Comparison of ENCODE assay signal across 18 mouse cellular contexts in the genomic region with DNA sequence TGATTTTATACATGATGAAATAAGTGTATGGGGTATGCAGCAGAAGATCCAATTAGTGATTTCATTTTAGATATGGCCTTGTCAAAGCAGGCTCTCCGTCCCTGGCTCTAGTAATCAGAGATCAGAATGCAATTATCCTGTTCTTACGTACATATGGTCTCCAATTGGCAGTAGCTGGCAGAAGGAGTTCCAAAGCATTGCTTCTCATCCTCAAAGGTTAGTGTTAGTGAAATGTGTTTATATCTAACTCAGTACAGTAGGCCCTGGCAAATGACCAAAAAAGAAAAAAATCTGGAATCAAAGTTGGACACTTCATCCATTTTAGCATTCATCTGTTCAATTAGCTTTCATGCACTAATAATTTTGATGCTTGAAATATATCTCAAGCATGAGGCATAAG.
A peak's percentile ranks its signal among the peaks of the same experiment; 100 is the strongest.
DNase-seq lines count a peak whose midpoint lies in the region; ATAC-seq and TF ChIP-seq lines count a peak whose summit lies in the region.
"Had no signal": no experiment of that assay in that cellular context is flagged by ENCODE, and none has a peak within 500 bp of the region (broad histone marks: within the 10 kb centered on the region; RNA-seq: fewer than 3 reads in every experiment).

No protein-coding gene starts in this region.

- no peak overlapping the region for H3K9ac ChIP-seq in embryonic facial prominence, embryonic 11.5 days (replicated peaks; ENCODE audit: low read length)
- H3K9ac ChIP-seq in hindbrain, postnatal 0 days (replicated peaks; ENCODE audit: low read length) = no peak overlapping the region
- H3K9ac ChIP-seq: heart, embryonic 13.5 days; hindbrain, embryonic 12.5 days had no signal

- peak; percentile 0 for DNase-seq in embryonic facial prominence, embryonic 11.5 days (ENCODE audit: low spot score)
- no peak for DNase-seq in embryonic facial prominence, embryonic 10.5 days (ENCODE audit: low spot score)
- DNase-seq in hindbrain, postnatal 0 days (ENCODE audit: low spot score) = peak; percentile 37
- DNase-seq in hindbrain, embryonic 10.5 days (ENCODE audit: low spot score) = no peak
- DNase-seq in retina, postnatal 1 day = peak; percentile 1
- no peak for DNase-seq in retina, embryonic 14.5 days (ENCODE audit: low spot score)
- DNase-seq in layer of hippocampus, postnatal 25 days (ENCODE audit: extremely low spot score in 1 of 2, low spot score in 1 of 2) = no peak
- DNase-seq: adrenal gland, postnatal 14 days; gastrocnemius, postnatal 36 days; heart, adult 11 months; heart, postnatal 36 days; kidney, adult 11 months had no signal

- 54% methylated on average over 2 of the region's 2 CpGs for WGBS in embryonic facial prominence, embryonic 11.5 days
- WGBS in embryonic facial prominence, embryonic 10.5 days = 64% methylated on average over 2 of the region's 2 CpGs
- 59% methylated on average over 2 of the region's 2 CpGs for WGBS in hindbrain, postnatal 0 days
- 88% methylated on average over 2 of the region's 2 CpGs for WGBS in hindbrain, embryonic 10.5 days

- H3K4me2 ChIP-seq in embryonic facial prominence, embryonic 11.5 days (ENCODE audit: low read depth, low read length) = no peak overlapping the region
- H3K4me2 ChIP-seq in hindbrain, postnatal 0 days (ENCODE audit: low read depth, low read length) = no peak overlapping the region
- H3K4me2 ChIP-seq: heart, embryonic 13.5 days; hindbrain, embryonic 12.5 days had no signal

- no peak overlapping the region for H3K27ac ChIP-seq in embryonic facial prominence, embryonic 11.5 days (replicated peaks; ENCODE audit: low read depth, low read length)
- no peak overlapping the region for H3K27ac ChIP-seq in embryonic facial prominence, embryonic 10.5 days (replicated peaks)
- no peak overlapping the region for H3K27ac ChIP-seq in hindbrain, postnatal 0 days
- H3K27ac ChIP-seq in hindbrain, embryonic 10.5 days = no peak overlapping the region
- H3K27ac ChIP-seq: heart, embryonic 13.5 days; hindbrain, embryonic 12.5 days had no signal

- H3K36me3 ChIP-seq in embryonic facial prominence, embryonic 11.5 days (replicated peaks; ENCODE audit: control insufficient read depth, insufficient read depth, low read depth, low read length) = no peaks in the 10 kb centered on the region
- no peaks in the 10 kb centered on the region for H3K36me3 ChIP-seq in embryonic facial prominence, embryonic 10.5 days (replicated peaks)
- H3K36me3 ChIP-seq in hindbrain, postnatal 0 days (ENCODE audit: insufficient read depth, low read length) = no peaks in the 10 kb centered on the region
- no peaks in the 10 kb centered on the region for H3K36me3 ChIP-seq in hindbrain, embryonic 10.5 days
- H3K36me3 ChIP-seq: heart, embryonic 13.5 days; hindbrain, embryonic 12.5 days had no signal

- ATAC-seq in embryonic facial prominence, embryonic 11.5 days (replicated peaks; ENCODE audit: insufficient number of reproducible peaks, low FRiP score, low TSS enrichment, low read depth) = no peak
- no peak for ATAC-seq in hindbrain, postnatal 0 days
- ATAC-seq in frontal cortex, adult (ENCODE audit: low TSS enrichment) = no peak
- ATAC-seq: activated CD4-positive, CD25-positive, alpha-beta regulatory T cell, adult 4 months; hindbrain, embryonic 16.5 days; Patski had no signal

- H3K4me1 ChIP-seq in embryonic facial prominence, embryonic 11.5 days (ENCODE audit: control insufficient read depth, insufficient read depth, low read length) = no peaks in the 10 kb centered on the region
- no peaks in the 10 kb centered on the region for H3K4me1 ChIP-seq in embryonic facial prominence, embryonic 10.5 days
- no peaks in the 10 kb centered on the region for H3K4me1 ChIP-seq in hindbrain, postnatal 0 days (ENCODE audit: insufficient read depth, low read length)
- H3K4me1 ChIP-seq in hindbrain, embryonic 10.5 days (replicated peaks) = no peaks in the 10 kb centered on the region
- H3K4me1 ChIP-seq: heart, embryonic 13.5 days; hindbrain, embryonic 12.5 days had no signal

- no peaks in the 10 kb centered on the region for H3K27me3 ChIP-seq in embryonic facial prominence, embryonic 11.5 days (ENCODE audit: control insufficient read depth, insufficient read depth, low read length)
- H3K27me3 ChIP-seq in embryonic facial prominence, embryonic 10.5 days (replicated peaks; ENCODE audit: low read depth, poor library complexity, severe bottlenecking) = no peaks in the 10 kb centered on the region
- no peaks in the 10 kb centered on the region for H3K27me3 ChIP-seq in hindbrain, postnatal 0 days (ENCODE audit: insufficient read depth, low read length)
- no peaks in the 10 kb centered on the region for H3K27me3 ChIP-seq in hindbrain, embryonic 10.5 days (ENCODE audit: insufficient read depth, poor library complexity, severe bottlenecking)
- H3K27me3 ChIP-seq: heart, embryonic 13.5 days; hindbrain, embryonic 12.5 days; Patski had no signal

- no peak for TF ChIP-seq CTCF in hindbrain, postnatal 0 days (IDR thresholded peaks at IDR 0.05; ENCODE audit: low read depth)

- no peaks in the 10 kb centered on the region for H3K9me3 ChIP-seq in embryonic facial prominence, embryonic 11.5 days (replicated peaks; ENCODE audit: control insufficient read depth, low read length)
- H3K9me3 ChIP-seq in embryonic facial prominence, embryonic 10.5 days = no peaks in the 10 kb centered on the region
- H3K9me3 ChIP-seq in hindbrain, postnatal 0 days (ENCODE audit: low read length) = no peaks in the 10 kb centered on the region
- no peaks in the 10 kb centered on the region for H3K9me3 ChIP-seq in hindbrain, embryonic 10.5 days
- H3K9me3 ChIP-seq: heart, embryonic 13.5 days; hindbrain, embryonic 12.5 days had no signal

- no peak overlapping the region for H3K4me3 ChIP-seq in embryonic facial prominence, embryonic 11.5 days (ENCODE audit: low read depth, low read length)
- no peak overlapping the region for H3K4me3 ChIP-seq in embryonic facial prominence, embryonic 10.5 days
- H3K4me3 ChIP-seq in hindbrain, postnatal 0 days (ENCODE audit: low read length) = no peak overlapping the region
- H3K4me3 ChIP-seq in hindbrain, embryonic 10.5 days = no peak overlapping the region
- H3K4me3 ChIP-seq: heart, embryonic 13.5 days; hindbrain, embryonic 12.5 days had no signal

Comparison
In these comparisons a context has a peak if more than half of its experiments do, and no peak if none do; other contexts are left out.
1. DNase-seq: peak in embryonic facial prominence, embryonic 11.5 days (single experiment), hindbrain, postnatal 0 days (single experiment) and retina, postnatal 1 day (single experiment); none in embryonic facial prominence, embryonic 10.5 days (single experiment), hindbrain, embryonic 10.5 days (single experiment), retina, embryonic 14.5 days (single experiment) and layer of hippocampus, postnatal 25 days (0 of 2).